8 mouse cellular contexts compared by ENCODE assay signal in the genomic region with DNA sequence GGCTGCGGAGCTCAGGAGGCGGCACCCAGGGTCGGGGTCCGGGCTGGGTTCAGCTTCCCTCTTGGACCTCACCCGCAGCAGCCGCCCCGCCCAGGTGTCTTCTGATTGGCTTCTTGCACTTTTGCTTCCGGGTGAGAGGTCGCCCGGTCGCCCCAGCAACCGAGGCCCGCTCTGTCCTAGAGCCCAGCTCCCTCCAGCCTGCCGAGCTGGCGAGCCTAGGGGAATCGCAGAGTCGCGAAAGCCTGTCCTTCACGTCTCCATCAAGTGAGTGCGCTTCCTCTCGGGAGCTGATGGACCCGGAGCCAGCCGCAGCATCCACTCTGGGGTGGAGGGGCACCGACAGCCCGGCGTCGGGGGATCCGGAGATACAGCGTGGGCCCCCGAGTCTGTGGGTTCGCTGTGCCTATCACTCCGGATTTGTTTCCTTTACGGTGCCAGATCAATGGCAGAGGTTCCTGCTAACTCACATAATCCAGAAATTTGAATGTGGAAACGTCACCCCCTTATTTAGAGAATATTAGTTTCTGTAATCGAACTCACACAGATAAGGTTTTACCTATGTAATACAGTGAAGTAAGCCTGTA. TPM values are rescaled to one million over a fixed set of nuclear protein-coding genes. Genes with fewer than 3 reads are reported as not detected.
DNase-seq lines count a peak whose midpoint lies in the region; ATAC-seq and TF ChIP-seq lines count a peak whose summit lies in the region.

Morn2 (plus strand) TSS at position 130 of the 584 bp plus-strand sequence.
Dhx57 (minus strand) TSS at position 403 of the 584 bp plus-strand sequence.

- intact Hi-C loops in left cerebral cortex, postnatal 10 days (cut with DNase I), result loop anchor here (5.0 kb wide), 2 partner anchors 37 to 272 kb away; no protein-coding TSS in a partner anchor

- no peak for TF ChIP-seq CTCF in cortical plate, adult 2 months (IDR thresholded peaks at IDR 0.05; ENCODE audit: extremely low read depth, insufficient read depth, low read length)

- no peaks in the 10 kb centered on the region for H3K4me1 ChIP-seq in cortical plate, adult 2 months (ENCODE audit: control insufficient read depth, insufficient read depth, low read length)

- H3K27ac ChIP-seq in cortical plate, adult 2 months (ENCODE audit: insufficient read depth, low read length), result peak within 1 kb of the TSS; percentile 49

- TF ChIP-seq POLR2A in cortical plate, adult 2 months (IDR thresholded peaks at IDR 0.05; ENCODE audit: extremely low read depth, insufficient read depth, low read length), result peak; percentile 74

- peak; percentile 93 for ATAC-seq in activated CD4-positive, CD25-positive, alpha-beta regulatory T cell, adult 4 months
- peak; percentile 93 for ATAC-seq in inflammation-experienced regulatory T-cells, adult 6 months
- peak; percentile 98 for ATAC-seq in megakaryocyte-erythroid progenitor cell, adult 5-6 weeks (replicated peaks; ENCODE audit: low FRiP score, low TSS enrichment, poor library complexity, severe bottlenecking)

- H3K4me3 ChIP-seq in cortical plate, adult 2 months (ENCODE audit: insufficient read depth, low read length), result peak within 1 kb of the TSS; percentile 87

- DNase-seq in gastrocnemius, postnatal 10 days, result peak; percentile 99
- DNase-seq in left cerebral cortex, postnatal 10 days (ENCODE audit: extremely low spot score in 1 of 2, low spot score in 2 of 2), result peak; percentile 97 to 99
- peak; percentile 97 for DNase-seq in right cerebral cortex, postnatal 25 days
- DNase-seq in urinary bladder, postnatal 4 days (ENCODE audit: low spot score in 2 of 2), result peak; percentile 96 to 99

RNA-seq across cellular contexts. Expression of gene Morn2, which starts in this region (rescaled TPM):
- polyA plus RNA-seq in activated CD4-positive, CD25-positive, alpha-beta regulatory T cell, adult 4 months (2017; shearing (Covaris generic)), result 1 to 10 TPM; 2.4 to 2.6 TPM
- polyA plus RNA-seq in cortical plate, adult 2 months (2012; rRNA removed), result 30.4 and 33.2 TPM in 2 replicates
- total RNA-seq in gastrocnemius, postnatal 10 days (2021), result 1 to 10 TPM; 2.9 to 5.0 TPM
- polyA plus RNA-seq in inflammation-experienced regulatory T-cells, adult 6 months (2017; shearing (Covaris generic)), result 1 to 10 TPM; 1.1 to 3.8 (median 2.1) TPM
- 10 to 100 TPM; 18.9 to 19.1 TPM for total RNA-seq in left cerebral cortex, postnatal 10 days (2021)
- 9.9 and 19.4 TPM in 2 replicates for total RNA-seq in megakaryocyte-erythroid progenitor cell, adult 5-6 weeks (2014; fragmentation: Nextera tagmentation)
- total RNA-seq in megakaryocyte-erythroid progenitor cell, adult 5-6 weeks (2017), result 10.5 and 10.9 TPM in 2 replicates

RNA-seq across cellular contexts. Expression of gene Dhx57, which starts in this region (rescaled TPM):
- polyA plus RNA-seq in activated CD4-positive, CD25-positive, alpha-beta regulatory T cell, adult 4 months (2017; shearing (Covaris generic)), result 1 to 10 TPM; 7.0 to 8.6 TPM
- 31.7 and 32.5 TPM in 2 replicates for polyA plus RNA-seq in cortical plate, adult 2 months (2012; rRNA removed)
- total RNA-seq in gastrocnemius, postnatal 10 days (2021), result 10 to 100 TPM in 1 of 2 experiments, 1 to 10 TPM in 1; 8.4 to 11.7 TPM
- polyA plus RNA-seq in inflammation-experienced regulatory T-cells, adult 6 months (2017; shearing (Covaris generic)), result 10 to 100 TPM in 1 of 3 experiments, 1 to 10 TPM in 2; 7.1 to 10.5 (median 7.7) TPM
- total RNA-seq in left cerebral cortex, postnatal 10 days (2021), result 10 to 100 TPM; 60.2 to 63.8 TPM
- total RNA-seq in megakaryocyte-erythroid progenitor cell, adult 5-6 weeks (2014; fragmentation: Nextera tagmentation), result 11.7 and 22.2 TPM in 2 replicates
- 7.9 and 12.5 TPM in 2 replicates for total RNA-seq in megakaryocyte-erythroid progenitor cell, adult 5-6 weeks (2017)

Comparison
In these comparisons a context has a peak if more than half of its experiments do, and no peak if none do; other contexts are left out.
1. Peak in every context shown above with its lines: DNase-seq, ATAC-seq, H3K4me3 ChIP-seq and H3K27ac ChIP-seq.